Mouse (Mus musculus) heart, adult 2 months (tissue): ENCODE data around the gene Mapk10.

Experiments
- CTCF ChIP-seq: fragments of 200-600 bp; IDR thresholded peaks from 2 replicates; pipeline ENCODE4 v1.8.1; 2022; ENCODE audit warnings: antibody characterized with exemption, mild to moderate bottlenecking, moderate library complexity
- EP300 ChIP-seq: fragments of 200-500 bp; IDR thresholded peaks from 2 replicates; pipeline ENCODE4 v1.6.1; 2011; ENCODE audit warnings: low read depth, low read length, control low read depth; ENCODE audit not compliant: insufficient read depth
- POLR2A ChIP-seq: fragments of 200-500 bp; IDR thresholded peaks from 2 replicates; pipeline ENCODE4 v1.6.1; 2011; ENCODE audit warnings: mild to moderate bottlenecking, low read depth, low read length, control low read depth; ENCODE audit not compliant: insufficient read depth

DNA sequence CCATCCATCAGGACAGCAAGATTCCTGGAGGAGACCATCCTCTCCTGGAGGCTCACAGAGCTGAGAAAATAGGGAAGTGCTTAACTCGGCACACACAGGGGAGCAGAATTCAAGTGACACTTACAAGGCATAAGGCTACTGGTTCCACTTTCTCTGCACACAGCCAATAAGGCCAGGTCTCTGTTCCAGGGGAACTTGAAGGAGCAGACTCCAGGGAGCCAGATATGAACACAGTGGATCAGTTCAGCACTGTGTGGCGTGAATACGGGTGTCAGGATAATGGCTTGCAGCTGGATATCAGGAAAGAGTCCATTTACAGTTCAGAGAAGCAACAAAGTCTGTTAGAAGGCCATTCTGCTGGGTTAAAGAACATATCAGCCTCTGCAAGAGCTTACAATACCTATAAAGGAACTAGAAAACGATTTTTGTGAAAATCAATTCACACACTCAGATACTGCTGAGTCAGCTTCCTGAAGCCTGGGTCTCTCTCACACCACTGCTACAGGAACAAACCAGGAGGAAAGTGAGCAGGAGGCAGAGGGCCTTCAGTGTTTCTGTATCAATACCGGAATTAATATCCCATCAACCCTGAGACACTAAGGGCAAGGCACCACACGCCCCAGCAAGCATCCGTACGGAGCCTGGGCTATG, 263.9 kb downstream of the Mapk10 start:
- no peak for TF ChIP-seq CTCF
- TF ChIP-seq EP300 = no peak
- no peak for TF ChIP-seq POLR2A
